Mouse (Mus musculus): ENCODE measurements at regions not wholly inside any gene's neighbourhood (a gene's known extent, or its start where the extent isn't known, plus 50 kb on each side); places are given as distances from the start of the nearest gene placed in this dataset.

- in situ Hi-C loops (cut with MboI; ENCODE audit: low sequenced_read_pairs in 2 of 2, unreplicated experiment in 2 of 2) = no loop called here
- H3K4me3 ChIP-seq (ENCODE audit: insufficient read depth in 1 of 2, low read depth in 1 of 2, low read length in 2 of 2, poor library complexity in 1 of 2, severe bottlenecking in 1 of 2) = no peak overlapping the region
- DNase-seq (ENCODE audit: low read depth, low spot score) = no peak
- TF ChIP-seq HCFC1 (IDR thresholded peaks at IDR 0.05; ENCODE audit: borderline replicate concordance, insufficient read depth, low read length) (no peak), MAFK (IDR thresholded peaks at IDR 0.05; ENCODE audit: insufficient read depth, low read depth, low read length) (no peak), CHD2 (IDR thresholded peaks at IDR 0.05; ENCODE audit: low read depth, low read length) (no peak), ZNF384 (IDR thresholded peaks at IDR 0.05; ENCODE audit: low read depth, low read length) (no peak), ZC3H11A (IDR thresholded peaks at IDR 0.05; ENCODE audit: borderline replicate concordance, low read depth, low read length) (no peak)
- H3K36me3 ChIP-seq (ENCODE audit: control insufficient read depth, insufficient read depth, low read length, poor library complexity, severe bottlenecking) = no peaks in the 10 kb centered on the region
- no peaks in the 10 kb centered on the region for H3K4me1 ChIP-seq (ENCODE audit: control insufficient read depth in 2 of 2, insufficient read depth in 2 of 2, low read length in 2 of 2, poor library complexity in 1 of 2)
- H3K27ac ChIP-seq (ENCODE audit: insufficient read depth, low read depth, low read length, poor library complexity, severe bottlenecking) = no peak overlapping the region
- no peak overlapping the region for H3K9ac ChIP-seq (ENCODE audit: insufficient read depth, low read depth, low read length, poor library complexity, severe bottlenecking)
- no peaks in the 10 kb centered on the region for H3K9me3 ChIP-seq (ENCODE audit: control insufficient read depth, insufficient read depth, low read depth, low read length)
Observed at GRCm38 (mm10) chr12:92187133-92187482, 338.2 kb upstream of the Sel1l start.

- Histone ChIP-seq H3K36me3 (ENCODE audit: control insufficient read depth, insufficient read depth, low read length, poor library complexity, severe bottlenecking) (no peaks in the 10 kb centered on the region), H3K4me1 (ENCODE audit: control insufficient read depth in 2 of 2, insufficient read depth in 2 of 2, low read length in 2 of 2, poor library complexity in 1 of 2) (no peaks in the 10 kb centered on the region), H3K9ac (ENCODE audit: insufficient read depth, low read depth, low read length, poor library complexity, severe bottlenecking) (no peak overlapping the region), H3K9me3 (ENCODE audit: control insufficient read depth, insufficient read depth, low read depth, low read length) (no peaks in the 10 kb centered on the region), H3K4me3 (ENCODE audit: insufficient read depth in 1 of 2, low read depth in 1 of 2, low read length in 2 of 2, poor library complexity in 1 of 2, severe bottlenecking in 1 of 2) (no peak overlapping the region), H3K27ac (ENCODE audit: insufficient read depth, low read depth, low read length, poor library complexity, severe bottlenecking) (no peak overlapping the region)
- no peak for DNase-seq (ENCODE audit: low read depth, low spot score)
- no peak for TF ChIP-seq HCFC1 (IDR thresholded peaks at IDR 0.05; ENCODE audit: borderline replicate concordance, insufficient read depth, low read length)
- no peak for TF ChIP-seq MAFK (IDR thresholded peaks at IDR 0.05; ENCODE audit: insufficient read depth, low read depth, low read length)
- in situ Hi-C loops (cut with MboI; ENCODE audit: low sequenced_read_pairs in 2 of 2, unreplicated experiment in 2 of 2) = no loop called here
Observed at GRCm38 (mm10) chr12:92186448-92187132, 337.6 kb upstream of the Sel1l start.

GRCm38 (mm10) chr12:92179292-92179691 is 330.3 kb upstream of the Sel1l start:
- DNase-seq (ENCODE audit: low read depth, low spot score) = no peak
- no peaks in the 10 kb centered on the region for H3K9me3 ChIP-seq (ENCODE audit: control insufficient read depth, insufficient read depth, low read depth, low read length)
- H3K27ac ChIP-seq (ENCODE audit: insufficient read depth, low read depth, low read length, poor library complexity, severe bottlenecking) = no peak overlapping the region
- no peak for TF ChIP-seq CHD2 (IDR thresholded peaks at IDR 0.05; ENCODE audit: low read depth, low read length)
- no peak for TF ChIP-seq MAFK (IDR thresholded peaks at IDR 0.05; ENCODE audit: insufficient read depth, low read depth, low read length)
- no peak for TF ChIP-seq ZNF384 (IDR thresholded peaks at IDR 0.05; ENCODE audit: low read depth, low read length)
- TF ChIP-seq HCFC1 (IDR thresholded peaks at IDR 0.05; ENCODE audit: borderline replicate concordance, insufficient read depth, low read length) = no peak
- no peak for TF ChIP-seq ZC3H11A (IDR thresholded peaks at IDR 0.05; ENCODE audit: borderline replicate concordance, low read depth, low read length)
- in situ Hi-C loops (cut with MboI; ENCODE audit: low sequenced_read_pairs in 2 of 2, unreplicated experiment in 2 of 2) = no loop called here
- H3K9ac ChIP-seq (ENCODE audit: insufficient read depth, low read depth, low read length, poor library complexity, severe bottlenecking) = no peak overlapping the region
- H3K36me3 ChIP-seq (ENCODE audit: control insufficient read depth, insufficient read depth, low read length, poor library complexity, severe bottlenecking) = no peaks in the 10 kb centered on the region
- H3K4me1 ChIP-seq (ENCODE audit: control insufficient read depth in 2 of 2, insufficient read depth in 2 of 2, low read length in 2 of 2, poor library complexity in 1 of 2) = no peaks in the 10 kb centered on the region
- no peak overlapping the region for H3K4me3 ChIP-seq (ENCODE audit: insufficient read depth in 1 of 2, low read depth in 1 of 2, low read length in 2 of 2, poor library complexity in 1 of 2, severe bottlenecking in 1 of 2)

- no peaks in the 10 kb centered on the region for H3K9me3 ChIP-seq (ENCODE audit: control insufficient read depth, insufficient read depth, low read depth, low read length)
- no peaks in the 10 kb centered on the region for H3K4me1 ChIP-seq (ENCODE audit: control insufficient read depth in 2 of 2, insufficient read depth in 2 of 2, low read length in 2 of 2, poor library complexity in 1 of 2)
- H3K27ac ChIP-seq (ENCODE audit: insufficient read depth, low read depth, low read length, poor library complexity, severe bottlenecking) = no peak overlapping the region
- H3K4me3 ChIP-seq (ENCODE audit: insufficient read depth in 1 of 2, low read depth in 1 of 2, low read length in 2 of 2, poor library complexity in 1 of 2, severe bottlenecking in 1 of 2) = no peak overlapping the region
- no peak for DNase-seq (ENCODE audit: low read depth, low spot score)
- TF ChIP-seq HCFC1 (IDR thresholded peaks at IDR 0.05; ENCODE audit: borderline replicate concordance, insufficient read depth, low read length) (no peak), ZNF384 (IDR thresholded peaks at IDR 0.05; ENCODE audit: low read depth, low read length) (no peak), MAFK (IDR thresholded peaks at IDR 0.05; ENCODE audit: insufficient read depth, low read depth, low read length) (no peak), ZC3H11A (IDR thresholded peaks at IDR 0.05; ENCODE audit: borderline replicate concordance, low read depth, low read length) (no peak), CHD2 (IDR thresholded peaks at IDR 0.05; ENCODE audit: low read depth, low read length) (no peak)
- in situ Hi-C loops (cut with MboI; ENCODE audit: low sequenced_read_pairs in 2 of 2, unreplicated experiment in 2 of 2) = no loop called here
- no peak overlapping the region for H3K9ac ChIP-seq (ENCODE audit: insufficient read depth, low read depth, low read length, poor library complexity, severe bottlenecking)
- no peaks in the 10 kb centered on the region for H3K36me3 ChIP-seq (ENCODE audit: control insufficient read depth, insufficient read depth, low read length, poor library complexity, severe bottlenecking)
Observed at GRCm38 (mm10) chr12:92156726-92157125, 307.8 kb upstream of the Sel1l start.

GRCm38 (mm10) chr12:92152922-92153235 is 303.9 kb upstream of the Sel1l start:
- no peaks in the 10 kb centered on the region for H3K4me1 ChIP-seq (ENCODE audit: control insufficient read depth in 2 of 2, insufficient read depth in 2 of 2, low read length in 2 of 2, poor library complexity in 1 of 2)
- no peaks in the 10 kb centered on the region for H3K36me3 ChIP-seq (ENCODE audit: control insufficient read depth, insufficient read depth, low read length, poor library complexity, severe bottlenecking)
- H3K9ac ChIP-seq (ENCODE audit: insufficient read depth, low read depth, low read length, poor library complexity, severe bottlenecking) = no peak overlapping the region
- no peak for DNase-seq (ENCODE audit: low read depth, low spot score)
- no peak overlapping the region for H3K4me3 ChIP-seq (ENCODE audit: insufficient read depth in 1 of 2, low read depth in 1 of 2, low read length in 2 of 2, poor library complexity in 1 of 2, severe bottlenecking in 1 of 2)
- H3K9me3 ChIP-seq (ENCODE audit: control insufficient read depth, insufficient read depth, low read depth, low read length) = no peaks in the 10 kb centered on the region
- TF ChIP-seq CHD2 (IDR thresholded peaks at IDR 0.05; ENCODE audit: low read depth, low read length) = no peak
- TF ChIP-seq HCFC1 (IDR thresholded peaks at IDR 0.05; ENCODE audit: borderline replicate concordance, insufficient read depth, low read length) = no peak
- in situ Hi-C loops (cut with MboI; ENCODE audit: low sequenced_read_pairs in 2 of 2, unreplicated experiment in 2 of 2) = no loop called here
- no peak overlapping the region for H3K27ac ChIP-seq (ENCODE audit: insufficient read depth, low read depth, low read length, poor library complexity, severe bottlenecking)

Measured in ES-E14 (cell line).